Mouse (Mus musculus) heart, postnatal 0 days (tissue): Measurements from ENCODE around the gene Sec16b.

Experiments
- CTCF ChIP-seq: IDR thresholded peaks from 2 replicates; pipeline ENCODE4 v1.5.1; 2016; ENCODE audit warnings: antibody characterized with exemption, control low read depth, low read depth
- EP300 ChIP-seq: IDR thresholded peaks from 2 replicates; pipeline ENCODE4 v1.6.1; 2016; ENCODE audit warnings: antibody characterized with exemption, low read depth

DNA sequence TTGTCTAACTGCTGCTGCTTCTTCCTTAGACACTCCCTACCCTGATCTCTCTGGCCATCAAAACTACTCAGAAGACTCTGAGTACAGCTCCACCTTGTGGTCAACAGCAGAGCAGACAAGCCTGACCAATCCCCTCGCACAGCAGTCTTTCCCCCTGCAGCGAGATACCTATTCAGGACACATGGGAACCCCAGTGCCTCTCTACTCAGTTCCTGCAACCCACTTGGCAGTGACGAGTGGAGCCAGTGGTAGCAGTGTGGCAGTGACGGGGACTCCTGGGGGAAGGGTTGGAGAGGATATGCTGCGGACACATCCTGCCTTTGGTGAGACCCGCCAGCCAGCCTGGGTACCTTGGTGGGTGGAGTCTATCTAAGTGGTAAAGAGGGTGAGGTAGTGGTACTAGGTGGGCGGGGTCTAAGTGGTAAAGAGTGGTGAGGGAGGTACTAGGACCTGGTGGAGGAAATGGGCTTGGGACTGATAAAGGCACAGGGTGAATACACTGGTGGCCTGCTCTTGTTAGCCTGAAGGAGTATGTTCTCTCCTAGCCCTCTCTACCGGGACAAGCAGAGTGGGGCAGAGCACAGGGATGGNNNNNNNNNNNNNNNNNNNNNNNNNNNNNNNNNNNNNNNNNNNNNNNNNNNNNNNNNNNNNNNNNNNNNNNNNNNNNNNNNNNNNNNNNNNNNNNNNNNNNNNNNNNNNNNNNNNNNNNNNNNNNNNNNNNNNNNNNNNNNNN lies 54.3 kb downstream of the Sec16b start:
- TF ChIP-seq EP300 (no peak), CTCF (peak; percentile 61)
